Mouse (Mus musculus): ENCODE results near the gene 0610030E20Rik.

0610030E20Rik gene

DNA sequence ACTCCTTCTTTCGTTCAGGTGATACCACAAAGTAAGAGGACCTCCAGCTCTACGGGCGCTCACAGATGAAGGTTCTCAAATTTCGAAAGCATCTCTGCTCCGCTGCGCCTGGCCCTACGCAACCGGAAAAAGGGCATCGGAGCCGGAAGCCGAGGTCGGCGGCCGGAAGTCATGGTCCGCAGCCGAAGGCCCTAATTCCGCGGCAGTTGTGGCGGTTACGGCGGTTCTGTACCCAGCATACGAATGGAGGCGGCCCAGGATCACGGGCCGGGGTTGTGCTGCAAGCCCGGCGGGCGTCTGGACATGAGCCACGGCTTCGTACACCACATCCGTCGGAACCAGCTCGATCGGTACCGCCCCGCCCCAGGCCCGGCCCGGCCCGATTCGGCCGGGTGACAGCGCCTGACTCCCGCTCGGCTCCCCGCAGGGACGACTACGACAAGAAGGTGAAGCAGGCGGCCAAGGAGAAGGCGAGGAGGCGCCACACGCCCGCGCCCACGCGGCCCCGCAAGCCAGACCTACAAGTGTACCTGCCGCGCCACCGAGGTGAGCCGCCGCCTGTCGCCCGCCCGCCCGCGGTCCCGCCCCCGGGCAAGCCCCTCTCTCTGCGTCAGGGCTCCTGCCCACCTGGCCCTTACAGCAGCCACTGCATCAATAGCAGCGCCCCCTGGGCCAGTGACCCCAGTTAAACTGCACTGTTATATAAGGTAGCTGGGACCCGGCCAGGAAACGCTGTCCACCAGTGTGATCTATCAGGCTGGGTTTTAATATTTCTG is at the start of gene 0610030E20Rik:
Gene 0610030E20Rik (plus strand): TSS at position 152 of the 776 bp plus-strand sequence.
- peak; percentile 85 to 94 for DNase-seq (ENCODE audit: inconsistent age in 2 of 2, low spot score in 1 of 2)

DNA sequence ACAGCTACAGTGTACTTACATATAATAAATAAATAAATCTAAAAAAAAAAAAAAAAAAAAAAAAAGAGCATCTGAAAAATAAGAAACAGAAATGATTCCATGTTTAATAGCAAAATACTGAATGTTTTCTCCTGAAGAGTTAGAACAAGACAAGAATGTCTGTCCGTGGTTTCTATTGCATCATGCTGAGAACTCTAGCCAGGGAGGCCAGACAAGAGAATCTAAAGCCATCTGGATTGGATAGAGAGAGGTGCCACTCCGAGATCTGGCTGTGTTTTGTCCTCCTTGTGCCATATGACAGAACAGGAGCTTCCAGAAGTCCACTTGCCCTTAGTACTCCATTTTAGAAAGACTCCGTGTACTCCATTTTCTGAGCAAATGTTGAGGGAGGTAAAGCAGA is 49.3 kb upstream of the 0610030E20Rik start:
- DNase-seq (ENCODE audit: inconsistent age in 2 of 2, low spot score in 1 of 2) = no peak

DNA sequence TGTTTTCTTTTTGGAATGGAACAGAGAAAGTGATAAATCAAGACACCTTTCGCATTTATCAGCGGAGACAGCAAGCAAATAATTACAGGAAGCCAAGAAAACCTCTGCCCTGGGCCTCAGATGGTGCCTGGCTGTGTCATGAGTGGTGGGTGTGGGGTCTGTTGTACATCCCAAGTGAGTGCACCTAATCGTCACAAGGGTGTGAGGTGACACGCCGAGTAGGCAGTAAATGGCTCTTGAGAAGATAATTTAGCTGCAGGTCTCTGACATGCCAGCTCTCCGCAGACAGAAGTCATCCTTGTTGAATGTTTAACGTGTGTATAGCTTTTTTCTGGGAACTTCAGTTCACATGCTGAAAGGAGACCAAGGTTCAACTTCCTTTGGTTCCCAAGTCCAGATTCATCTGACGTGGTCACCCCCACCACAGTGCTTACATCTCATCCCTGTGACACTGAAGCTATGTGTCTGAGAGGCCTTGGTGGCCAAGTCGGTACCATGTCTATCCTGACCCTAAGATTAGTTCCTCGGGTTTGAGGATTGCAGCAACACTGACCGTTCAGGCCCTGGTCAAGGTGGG is 44.7 kb upstream of the 0610030E20Rik start:
- no peak for DNase-seq (ENCODE audit: inconsistent age in 2 of 2, low spot score in 1 of 2)

DNA sequence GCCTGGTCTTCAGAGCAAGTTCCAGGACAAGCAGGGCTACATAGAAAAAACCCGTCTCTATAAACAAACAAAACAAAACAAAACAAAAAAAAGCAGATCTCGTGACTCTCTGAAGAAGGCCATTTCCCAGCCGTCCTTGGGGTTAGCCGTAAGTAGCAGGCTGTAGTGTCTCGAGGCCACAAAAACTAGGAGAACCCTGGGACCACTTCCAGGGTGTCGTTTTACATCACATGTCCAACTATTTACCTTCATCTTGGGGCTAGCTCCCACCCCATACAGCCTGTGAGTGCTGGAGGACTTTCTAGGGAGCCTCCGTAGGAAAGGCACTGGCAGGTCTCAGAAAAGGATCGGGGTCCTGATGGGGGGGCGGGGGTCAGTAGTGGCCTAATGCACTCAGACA is 43.6 kb upstream of the 0610030E20Rik start:
- DNase-seq (ENCODE audit: inconsistent age in 2 of 2, low spot score in 1 of 2) = peak in 1 of 2 experiments; percentile 37

DNA sequence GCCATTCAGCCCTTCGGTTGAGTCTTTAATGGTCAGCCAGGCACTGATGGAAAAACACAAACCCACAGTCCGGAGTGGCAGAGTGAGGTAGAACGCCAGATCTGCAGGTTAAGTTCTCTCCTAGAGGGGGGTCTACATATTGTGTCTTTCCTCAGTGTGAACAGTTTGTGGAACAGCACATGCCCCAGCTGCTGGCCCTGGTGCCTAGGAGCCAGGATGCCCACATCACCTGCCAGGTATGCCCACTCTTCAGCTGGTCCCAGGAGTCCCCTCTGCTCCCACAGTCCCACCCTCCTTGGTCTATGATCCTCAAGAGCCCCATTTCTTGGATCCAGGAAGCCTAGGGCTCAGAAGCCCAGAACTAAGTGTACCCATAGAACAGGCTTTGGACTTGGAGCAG is 34.9 kb upstream of the 0610030E20Rik start:
- no peak for DNase-seq (ENCODE audit: inconsistent age in 2 of 2, low spot score in 1 of 2)

DNA sequence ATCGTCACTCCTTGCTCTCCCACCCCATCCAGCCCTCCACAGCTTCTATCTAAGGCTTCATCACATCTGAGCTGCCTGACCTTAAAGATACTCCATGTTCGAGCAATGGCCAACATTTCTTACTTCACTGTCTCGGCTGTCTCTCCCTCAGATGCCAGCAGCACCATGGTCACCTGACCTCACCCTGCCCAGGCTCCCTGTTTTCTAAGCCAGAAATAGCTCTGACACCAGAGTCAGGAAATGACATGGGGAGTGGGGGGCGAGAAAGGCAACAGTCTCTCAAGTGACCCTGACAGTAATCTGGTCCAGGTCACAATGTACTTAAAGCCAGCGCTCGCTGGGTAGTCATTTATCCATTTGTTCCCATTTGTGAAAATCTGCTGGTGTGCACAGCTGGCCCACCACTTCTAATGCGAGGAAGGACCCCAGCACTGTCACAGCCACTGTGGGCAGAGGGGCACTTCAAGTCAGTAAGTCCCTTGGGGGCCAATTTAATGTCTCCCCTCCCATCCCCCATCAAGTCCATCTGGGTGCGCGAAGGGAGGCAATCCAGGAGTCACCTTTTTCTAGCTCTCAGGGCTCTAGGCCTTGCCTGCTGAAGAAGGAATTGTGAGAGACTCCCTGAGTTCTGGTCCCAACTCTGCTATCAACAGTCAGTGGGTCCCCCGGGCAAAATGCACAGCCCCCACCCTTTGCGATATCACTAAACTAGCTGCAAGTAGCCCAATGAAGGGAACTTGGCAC is 33.8 kb upstream of the 0610030E20Rik start:
- no peak for DNase-seq (ENCODE audit: inconsistent age in 2 of 2, low spot score in 1 of 2)

DNA sequence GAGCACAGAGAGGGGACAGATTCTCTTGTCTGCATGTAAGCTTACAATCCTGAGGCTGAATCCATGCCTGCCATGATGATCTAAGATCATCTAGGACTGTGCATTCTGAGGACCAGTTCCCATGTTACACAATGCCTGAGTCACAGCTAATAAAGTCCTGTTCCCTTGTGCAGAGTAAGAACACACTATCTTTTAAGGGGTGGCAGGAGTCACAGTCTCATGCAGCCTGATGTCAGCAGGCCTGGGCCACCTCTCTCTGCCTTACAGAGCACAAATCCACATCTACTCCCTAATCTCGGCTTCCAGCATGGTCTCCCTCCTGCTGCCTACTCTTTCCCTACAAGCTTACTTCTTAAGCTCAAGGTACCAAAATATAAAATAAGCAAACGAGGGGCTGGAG is 31.7 kb upstream of the 0610030E20Rik start:
- DNase-seq (ENCODE audit: inconsistent age in 2 of 2, low spot score in 1 of 2) = no peak

DNA sequence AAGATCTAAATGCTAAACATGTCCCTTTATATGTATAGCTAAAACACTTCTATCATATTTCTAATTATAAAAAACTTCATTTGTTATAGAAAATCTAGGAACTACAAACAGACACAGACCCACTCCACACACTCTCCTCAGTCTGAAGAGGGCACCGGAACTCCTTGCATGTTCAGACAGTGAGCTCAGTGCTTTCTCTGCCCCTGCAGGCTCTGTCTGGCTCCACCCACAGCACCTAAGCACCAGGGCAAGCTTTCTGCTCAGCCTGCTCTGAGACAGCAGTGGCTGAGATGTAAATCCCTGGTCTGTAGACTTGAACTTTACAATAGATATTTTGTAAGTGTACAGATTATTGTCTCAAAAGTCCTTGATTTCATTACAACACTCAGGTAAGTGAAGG is 31.1 kb upstream of the 0610030E20Rik start:
- no peak for DNase-seq (ENCODE audit: inconsistent age in 2 of 2, low spot score in 1 of 2)

DNA sequence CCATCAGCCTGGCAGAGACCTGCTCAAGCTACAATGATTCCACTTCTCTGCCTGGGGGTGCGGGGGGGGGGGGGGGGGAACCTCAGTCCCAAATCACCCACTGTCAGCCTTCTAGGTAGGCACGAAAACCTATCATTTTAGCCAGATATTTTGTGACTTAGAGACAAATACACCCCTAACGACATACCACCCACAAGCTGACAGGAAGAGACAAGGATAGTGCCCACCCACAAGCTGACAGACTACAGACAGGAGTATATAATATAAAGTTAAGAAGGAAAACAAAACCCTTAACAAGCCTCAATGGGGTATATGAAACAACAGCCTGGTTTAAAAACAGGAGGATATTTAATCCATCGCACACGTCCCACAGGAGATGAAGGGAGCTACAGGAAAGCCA is 28.7 kb upstream of the 0610030E20Rik start:
- no peak for DNase-seq (ENCODE audit: inconsistent age in 2 of 2, low spot score in 1 of 2)

DNA sequence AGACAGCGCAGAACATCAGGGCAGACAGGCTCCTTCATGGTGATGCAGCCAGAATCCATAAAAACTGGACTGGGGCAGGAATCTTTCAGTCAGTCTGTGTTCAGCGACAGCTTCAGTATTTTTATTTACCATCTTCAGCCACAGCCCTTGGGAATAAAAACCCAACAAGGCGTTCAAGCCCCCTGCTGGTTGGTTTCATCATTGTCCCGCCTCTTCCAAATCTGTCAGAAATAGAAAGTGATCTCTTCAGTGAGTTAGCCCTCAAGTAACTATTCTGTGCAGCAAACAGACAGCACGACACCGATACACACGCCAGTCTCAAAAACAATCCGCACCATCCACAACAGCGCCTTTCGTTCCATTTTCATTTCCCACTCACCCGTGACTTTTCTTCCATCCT is 28.1 kb upstream of the 0610030E20Rik start:
- peak in 1 of 2 experiments; percentile 54 for DNase-seq (ENCODE audit: inconsistent age in 2 of 2, low spot score in 1 of 2)

DNA sequence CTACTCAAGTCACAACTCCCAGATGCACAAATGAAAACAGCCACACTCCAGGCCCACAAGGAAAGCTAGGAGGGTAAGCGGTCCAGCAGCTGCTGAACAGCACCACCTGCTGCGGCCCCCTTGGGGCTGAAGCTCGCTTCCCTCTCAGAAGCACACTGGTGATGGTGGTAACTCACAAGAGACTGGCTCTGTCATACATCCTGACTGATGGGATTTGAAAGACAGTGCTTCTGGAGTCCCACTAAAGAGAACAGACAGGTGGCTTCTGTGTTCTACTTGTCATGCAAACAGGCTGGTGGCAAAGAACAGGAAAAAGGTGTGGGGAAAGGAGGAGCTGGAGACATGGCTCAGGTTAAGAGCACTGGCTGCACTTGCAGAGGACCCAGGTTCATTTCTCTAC is 24.2 kb upstream of the 0610030E20Rik start:
- no peak for DNase-seq (ENCODE audit: inconsistent age in 2 of 2, low spot score in 1 of 2)

DNA sequence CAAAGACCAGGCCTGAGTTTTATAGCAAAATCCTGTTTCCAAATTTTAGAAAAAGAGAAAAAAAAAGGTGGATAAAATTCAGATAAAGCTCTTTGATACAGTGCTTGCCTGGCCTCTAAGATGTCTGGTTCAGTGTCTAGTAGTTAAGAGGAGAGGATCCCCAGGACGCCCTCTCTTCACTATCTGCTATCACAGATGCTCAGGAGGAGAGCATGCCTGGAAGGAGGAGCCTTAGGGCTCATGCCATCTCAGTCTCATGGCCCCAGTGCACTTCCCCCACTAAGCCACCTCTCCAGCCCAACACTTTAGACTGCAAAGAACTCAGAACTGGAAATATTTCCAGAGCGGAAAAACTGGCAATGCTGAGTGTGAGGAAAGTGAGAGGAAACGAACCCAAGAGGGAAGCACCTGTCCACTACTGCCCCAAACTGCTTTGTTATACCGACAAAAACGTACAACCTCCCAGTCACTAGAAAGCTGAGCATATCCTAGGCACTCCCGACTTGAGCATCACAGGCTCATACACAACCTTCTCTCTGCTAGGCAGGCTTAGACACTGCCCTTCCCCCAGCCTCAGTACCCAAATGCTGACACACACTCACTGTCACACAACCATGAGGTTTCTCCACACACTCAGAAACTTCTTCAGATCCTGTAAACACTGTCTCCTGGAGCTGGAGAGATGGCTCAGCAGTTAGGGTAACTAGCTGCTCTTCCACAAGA is 23.2 kb upstream of the 0610030E20Rik start:
- DNase-seq (ENCODE audit: inconsistent age in 2 of 2, low spot score in 1 of 2) = no peak

DNA sequence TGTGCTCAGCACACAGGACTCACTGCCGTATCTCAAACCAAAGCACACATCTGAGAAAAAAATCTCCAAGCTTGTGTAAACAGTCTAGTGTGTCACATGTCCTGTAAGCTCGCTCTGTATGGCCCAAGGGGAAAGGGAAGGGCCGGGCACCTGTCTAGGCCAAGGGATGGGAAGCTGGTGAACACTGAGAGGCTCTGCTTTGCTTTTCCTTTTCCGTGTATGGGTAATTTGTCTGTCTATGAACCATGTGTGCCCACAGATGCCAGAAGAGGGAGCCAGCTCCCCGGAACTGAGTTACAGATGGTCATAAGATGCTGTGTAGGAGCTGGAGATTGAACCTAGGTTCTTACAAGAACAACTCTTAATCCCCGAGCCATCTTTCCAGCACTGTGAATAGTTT is 20.8 kb upstream of the 0610030E20Rik start:
- peak; percentile 53 to 71 for DNase-seq (ENCODE audit: inconsistent age in 2 of 2, low spot score in 1 of 2)

DNA sequence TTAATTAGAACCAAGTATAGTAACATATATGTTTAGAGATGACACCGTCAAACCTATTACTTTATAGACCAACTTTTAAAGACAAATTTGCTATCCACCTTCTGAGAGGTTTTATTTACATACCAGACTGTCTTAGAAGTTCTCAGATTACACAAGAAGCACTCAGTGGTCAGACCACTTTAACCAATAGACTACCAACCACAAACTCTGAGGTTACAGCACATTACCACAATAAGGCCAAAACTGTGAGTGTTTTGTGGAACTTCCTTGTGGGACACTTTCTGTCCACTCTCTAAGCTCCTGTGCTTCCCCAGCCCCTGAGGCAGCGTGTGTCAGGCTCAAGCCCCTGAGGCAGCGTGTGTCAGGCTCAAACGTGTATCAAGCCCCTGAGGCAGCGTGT is 18.1 kb upstream of the 0610030E20Rik start:
- no peak for DNase-seq (ENCODE audit: inconsistent age in 2 of 2, low spot score in 1 of 2)

DNA sequence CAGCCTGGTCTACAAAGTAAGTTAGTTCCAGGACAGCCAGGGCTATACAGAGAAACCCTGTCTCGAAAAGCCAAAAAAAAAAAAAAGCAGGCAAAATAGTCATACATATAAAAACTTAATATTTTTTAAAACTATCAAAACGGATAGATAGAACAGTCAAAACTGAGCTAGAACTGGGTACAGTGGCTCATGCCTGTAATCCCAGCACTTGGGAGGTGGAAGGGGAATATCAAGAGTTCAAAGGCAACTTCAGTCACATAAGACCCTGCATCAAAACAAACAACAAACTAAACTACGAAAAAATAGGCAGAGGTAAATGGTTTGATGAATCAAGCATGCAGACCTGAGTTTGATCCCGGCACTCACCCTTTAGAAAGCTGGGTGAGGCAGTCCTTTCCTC is 17.0 kb upstream of the 0610030E20Rik start:
- no peak for DNase-seq (ENCODE audit: inconsistent age in 2 of 2, low spot score in 1 of 2)

DNA sequence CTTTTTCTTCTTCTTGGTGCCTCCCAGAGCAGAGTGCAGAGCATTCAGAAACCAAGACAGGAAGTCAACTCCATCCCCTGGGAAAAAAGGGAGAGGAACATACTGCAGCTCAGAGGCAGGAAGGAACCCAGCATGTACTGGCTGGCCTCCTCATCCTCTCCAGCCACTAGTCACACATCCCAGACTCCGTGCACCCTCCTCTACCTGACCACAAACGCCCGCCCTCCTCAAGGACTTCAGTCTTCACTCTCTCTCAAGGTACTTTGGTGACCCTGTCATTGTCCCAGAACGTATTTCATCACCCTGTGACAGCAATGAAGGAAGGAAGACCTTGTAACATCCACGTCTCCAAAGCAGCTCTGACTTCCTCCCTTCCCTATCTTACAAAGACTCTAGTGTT is 14.0 kb upstream of the 0610030E20Rik start:
- peak in 1 of 2 experiments; percentile 43 for DNase-seq (ENCODE audit: inconsistent age in 2 of 2, low spot score in 1 of 2)

DNA sequence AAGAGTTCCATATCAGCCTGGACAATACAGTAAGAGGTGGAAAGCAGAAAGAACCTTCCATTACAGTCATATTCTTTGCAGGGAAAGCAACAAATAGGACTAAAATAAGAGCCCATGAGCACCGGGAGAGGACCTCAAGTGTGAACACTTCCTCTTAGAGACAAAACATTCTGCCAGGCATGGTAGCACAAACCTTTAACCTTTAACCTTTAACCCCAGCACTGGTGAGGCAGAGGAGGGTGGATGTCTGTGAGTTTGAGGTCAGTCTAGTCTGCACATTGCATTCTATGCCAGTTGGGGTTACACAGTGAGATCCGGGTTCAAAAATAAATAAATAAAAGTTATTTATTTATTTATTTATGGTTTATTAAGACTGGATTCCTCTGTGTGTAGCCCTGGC is 6.6 kb upstream of the 0610030E20Rik start:
- no peak for DNase-seq (ENCODE audit: inconsistent age in 2 of 2, low spot score in 1 of 2)

DNA sequence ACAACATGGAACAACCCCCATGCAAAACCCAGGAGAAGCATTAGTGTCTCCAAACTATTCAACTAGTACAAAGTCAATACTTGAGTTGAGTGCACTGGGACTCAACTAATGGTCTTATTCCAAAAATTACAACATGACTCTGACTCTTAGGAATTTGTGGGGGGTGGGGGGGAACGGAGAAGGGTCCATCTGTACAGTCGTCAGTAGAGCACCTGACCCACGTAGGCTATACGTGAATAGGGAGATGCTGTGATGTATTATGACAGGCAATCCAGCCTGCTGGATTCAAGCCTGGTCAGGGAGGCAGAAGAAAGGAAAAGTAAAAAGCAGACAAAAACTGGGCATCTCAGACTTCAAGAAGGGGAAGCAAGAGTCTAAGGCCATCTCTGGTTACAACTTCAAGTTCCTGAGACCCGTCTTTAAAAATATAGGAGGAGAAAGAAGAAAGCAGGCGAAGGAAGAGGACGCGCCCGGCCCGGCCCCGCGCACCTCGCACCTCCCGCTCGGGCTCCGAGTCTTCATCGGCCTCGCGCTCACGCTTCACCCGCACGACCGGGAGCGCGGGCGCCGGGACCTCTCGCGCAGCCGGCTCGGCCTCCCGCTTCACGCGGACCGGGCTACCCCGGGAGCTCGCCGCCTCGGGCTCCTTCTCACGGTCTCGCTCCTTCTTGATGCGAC is 2.6 kb upstream of the 0610030E20Rik start:
- DNase-seq (ENCODE audit: inconsistent age in 2 of 2, low spot score in 1 of 2) = no peak

DNA sequence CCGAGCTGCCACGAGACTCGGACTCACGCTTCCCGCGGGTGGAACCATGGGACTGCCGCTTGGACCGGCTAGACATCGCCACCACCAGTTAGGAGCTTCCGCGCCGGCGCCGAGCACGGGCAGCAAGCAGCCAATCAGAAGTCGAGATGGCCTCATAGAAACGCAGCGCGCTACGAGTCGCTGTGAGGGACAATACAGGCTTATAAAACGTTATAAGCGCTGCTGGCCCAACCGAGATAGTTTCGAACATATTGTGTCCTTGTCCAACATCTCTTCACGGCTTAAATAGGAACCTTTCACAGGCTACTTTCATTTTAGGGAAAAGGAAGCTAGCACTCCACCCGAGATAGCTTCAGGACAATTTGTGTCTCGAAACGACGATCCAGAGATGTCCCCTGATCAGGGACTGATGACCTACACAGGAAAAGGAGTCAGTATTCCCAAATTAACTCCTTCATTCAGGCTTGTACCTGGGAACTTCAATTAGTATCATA is 2.0 kb upstream of the 0610030E20Rik start, which contains the start of gene Usp39:
Gene Usp39 (minus strand): TSS at position 111 of the 494 bp plus-strand sequence.
- peak; percentile 94 to 98 for DNase-seq (ENCODE audit: inconsistent age in 2 of 2, low spot score in 1 of 2)

DNA sequence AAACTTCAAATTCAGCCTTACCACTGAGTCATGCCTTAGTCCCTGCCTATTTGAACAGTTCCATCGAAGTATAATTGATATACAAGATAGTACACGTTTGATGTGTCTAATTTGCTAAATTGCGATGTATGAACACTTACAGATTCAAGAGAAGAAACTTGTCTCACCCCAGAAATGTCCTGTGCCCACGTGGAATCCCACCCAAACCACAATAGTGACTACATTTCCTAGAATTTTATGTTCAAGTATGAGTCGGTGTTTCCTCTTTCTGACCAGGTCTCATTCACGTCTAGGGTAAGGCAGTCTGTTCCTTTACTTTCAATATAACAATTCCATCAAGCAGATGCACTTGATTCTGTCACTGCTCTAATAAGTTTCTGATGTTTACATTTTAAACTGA is 1.5 kb upstream of the 0610030E20Rik start:
- DNase-seq (ENCODE audit: inconsistent age in 2 of 2, low spot score in 1 of 2) = no peak

DNA sequence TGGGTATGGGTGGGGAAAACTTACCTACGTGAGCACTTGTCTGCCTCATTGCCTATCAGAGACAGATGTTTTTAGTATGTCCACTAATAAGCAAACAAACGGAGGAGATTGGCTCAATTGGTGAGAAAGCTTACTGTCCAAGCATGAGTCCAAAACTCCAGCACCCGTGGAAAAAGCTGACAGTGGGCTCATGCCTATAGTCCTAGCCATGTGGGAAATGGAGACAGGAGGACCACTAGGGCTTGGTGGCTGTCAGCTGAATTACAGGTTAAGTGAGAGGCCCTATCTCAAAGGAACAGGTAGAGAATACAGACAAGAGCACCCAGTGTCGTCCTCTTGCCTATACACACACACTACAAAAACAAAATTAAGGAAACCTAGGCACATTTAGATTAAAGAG is 856 bp upstream of the 0610030E20Rik start:
- peak in 1 of 2 experiments; percentile 48 for DNase-seq (ENCODE audit: inconsistent age in 2 of 2, low spot score in 1 of 2)
